Mouse (Mus musculus) liver, embryonic 14.5 days (tissue): Measurements from ENCODE around the gene Gtf2h4.

ENCODE experiments used
- CTCF ChIP-seq: IDR thresholded peaks from 2 replicates; pipeline ENCODE4 v1.5.1; 2016; ENCODE audit warnings: antibody characterized with exemption, low read depth, control low read depth
- EP300 ChIP-seq: IDR thresholded peaks from 2 replicates; pipeline ENCODE4 v1.6.1; 2016; ENCODE audit warnings: antibody characterized with exemption, low read depth

DNA sequence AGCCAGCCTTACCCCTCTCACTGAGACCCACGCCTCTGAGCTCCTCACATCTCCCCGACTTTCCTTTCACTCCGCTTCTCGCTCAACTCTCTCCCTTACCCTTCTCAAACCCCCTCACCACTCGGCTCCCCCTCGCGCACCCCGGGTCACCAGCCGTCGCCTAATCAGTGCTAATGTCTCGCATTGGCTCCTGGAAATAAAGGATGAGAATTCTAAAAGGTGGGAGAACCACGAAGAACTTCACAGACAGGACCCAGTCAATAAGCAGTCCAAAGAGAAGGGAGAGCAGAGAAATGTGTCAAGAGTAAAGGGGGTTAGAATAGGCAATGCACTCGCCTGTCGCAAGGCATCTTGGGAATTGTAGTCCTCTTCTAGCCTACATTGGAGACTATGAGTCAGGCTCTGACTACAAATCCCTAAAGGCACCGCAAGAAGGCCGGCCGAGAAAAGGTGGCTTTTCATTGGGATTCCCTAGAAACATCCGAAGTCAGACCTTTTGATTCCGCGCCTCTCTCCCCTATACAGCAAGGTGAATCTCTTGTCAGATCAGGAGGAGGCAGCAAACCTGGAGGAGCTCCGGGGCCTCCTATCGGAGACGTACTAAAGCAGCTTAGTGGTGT is at the start of gene Gtf2h4:
- TF ChIP-seq CTCF (no peak), EP300 (no peak)
